Mouse (Mus musculus) neural tube, embryonic 11.5 days (tissue): ENCODE data around the gene Foxp1. TPM values are rescaled to one million over a fixed set of nuclear protein-coding genes. Genes with fewer than 3 reads are reported as not detected.

ENCODE experiments used
- ATAC-seq: fragments of 200-750 bp; cut with Nextera tagmentation; 2 replicates; pipeline ENCODE4 v1.8.0; 2017; ENCODE audit warnings: moderate number of reproducible peaks, mild to moderate bottlenecking, moderate TSS enrichment, moderate library complexity; ENCODE audit not compliant: insufficient read depth, low FRiP score, low TSS enrichment
- DNase-seq: peaks from one replicate; pipeline ENCODE4 v3.0.0-alpha.2; 2015; ENCODE audit warnings: low spot score
- H3K27ac ChIP-seq: fragments of 300-500 bp; sonication (generic); 2 replicates; pipeline ENCODE4 v1.5.1; 2014; ENCODE audit warnings: low read depth, mild to moderate bottlenecking, low read length
- H3K27me3 ChIP-seq: fragments of 300-500 bp; sonication (generic); 2 replicates; pipeline ENCODE4 v1.6.1; 2014; ENCODE audit warnings: mild to moderate bottlenecking, low read length, mixed read lengths; ENCODE audit not compliant: control insufficient read depth, insufficient read depth
- H3K36me3 ChIP-seq: fragments of 300-500 bp; sonication (generic); 2 replicates; pipeline ENCODE4 v1.6.1; 2014; ENCODE audit warnings: mild to moderate bottlenecking, low read length, moderate library complexity, mixed read lengths; ENCODE audit not compliant: control insufficient read depth, insufficient read depth
- H3K4me1 ChIP-seq: fragments of 300-500 bp; sonication (generic); 2 replicates; pipeline ENCODE4 v1.6.1; 2014; ENCODE audit warnings: low read length, mixed read lengths; ENCODE audit not compliant: control insufficient read depth, insufficient read depth
- H3K4me2 ChIP-seq: fragments of 300-500 bp; sonication (generic); 2 replicates; pipeline ENCODE4 v1.6.1; 2014; ENCODE audit warnings: low read depth, mild to moderate bottlenecking, moderate library complexity
- H3K4me3 ChIP-seq: fragments of 300-500 bp; sonication (generic); 2 replicates; pipeline ENCODE4 v1.5.1; 2014; ENCODE audit warnings: low read depth, low read length
- H3K9ac ChIP-seq: fragments of 300-500 bp; sonication (generic); 2 replicates; pipeline ENCODE4 v1.6.1; 2014; ENCODE audit warnings: mild to moderate bottlenecking, low read length
- H3K9me3 ChIP-seq: fragments of 300-500 bp; sonication (generic); 2 replicates; pipeline ENCODE4 v1.6.1; 2016; ENCODE audit warnings: low read length; ENCODE audit not compliant: control insufficient read depth
- WGBS: fragments of 180-500 bp; shearing (Covaris S2); extraction: QIAGEN DNeasy Blood & Tissue Kit; methylation state at CpG from one replicate; pipeline ENCODE4 v1.1.7; 2014; 5-methylcytosine and 5-hydroxymethylcytosine counted together
- polyA plus RNA-seq: library from polyadenylated mRNA; unstranded; fragments of >200 nt; fragmentation: Nextera tagmentation; extraction: Ambion mirVana; gene quantifications from 2 replicates; pipeline ENCODE4 v1.2.1, GENCODE M21; 2014

Foxp1 gene
- polyA plus RNA-seq, 1 experiment from 2014 or later: 116 TPM

DNA sequence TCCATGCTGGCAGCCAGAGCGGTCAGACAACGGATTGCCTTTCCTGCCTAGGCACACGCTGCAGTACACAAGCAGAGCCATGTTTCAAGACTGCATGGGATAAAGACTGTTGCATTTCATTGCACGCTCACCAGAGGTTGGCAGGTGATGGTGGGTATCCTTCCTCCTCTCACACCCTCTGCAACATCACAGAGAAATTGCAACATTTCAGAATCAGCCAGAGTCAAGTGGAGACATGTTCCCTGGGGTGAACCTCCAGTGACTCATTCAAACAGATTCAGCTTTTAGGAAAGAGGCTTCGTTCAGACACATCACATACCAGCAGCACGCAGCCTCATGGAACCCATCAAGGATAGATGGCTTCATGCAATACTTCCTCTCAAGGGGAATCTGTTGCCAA, 130.0 kb downstream of the Foxp1 start:
- Histone ChIP-seq H3K4me3 (no peak overlapping the region), H3K9ac (no peak overlapping the region), H3K9me3 (no peaks in the 10 kb centered on the region), H3K27me3 (no peaks in the 10 kb centered on the region), H3K27ac (no peak overlapping the region), H3K4me1 (0 out of 2 replicates have a peak, but pooled peaks cover 2% of the 10 kb centered on the region), H3K4me2 (no peak overlapping the region), H3K36me3 (no peaks in the 10 kb centered on the region)
- 93% methylated on average over 6 of the region's 6 CpGs for WGBS
- ATAC-seq: no peak
- no peak for DNase-seq

DNA sequence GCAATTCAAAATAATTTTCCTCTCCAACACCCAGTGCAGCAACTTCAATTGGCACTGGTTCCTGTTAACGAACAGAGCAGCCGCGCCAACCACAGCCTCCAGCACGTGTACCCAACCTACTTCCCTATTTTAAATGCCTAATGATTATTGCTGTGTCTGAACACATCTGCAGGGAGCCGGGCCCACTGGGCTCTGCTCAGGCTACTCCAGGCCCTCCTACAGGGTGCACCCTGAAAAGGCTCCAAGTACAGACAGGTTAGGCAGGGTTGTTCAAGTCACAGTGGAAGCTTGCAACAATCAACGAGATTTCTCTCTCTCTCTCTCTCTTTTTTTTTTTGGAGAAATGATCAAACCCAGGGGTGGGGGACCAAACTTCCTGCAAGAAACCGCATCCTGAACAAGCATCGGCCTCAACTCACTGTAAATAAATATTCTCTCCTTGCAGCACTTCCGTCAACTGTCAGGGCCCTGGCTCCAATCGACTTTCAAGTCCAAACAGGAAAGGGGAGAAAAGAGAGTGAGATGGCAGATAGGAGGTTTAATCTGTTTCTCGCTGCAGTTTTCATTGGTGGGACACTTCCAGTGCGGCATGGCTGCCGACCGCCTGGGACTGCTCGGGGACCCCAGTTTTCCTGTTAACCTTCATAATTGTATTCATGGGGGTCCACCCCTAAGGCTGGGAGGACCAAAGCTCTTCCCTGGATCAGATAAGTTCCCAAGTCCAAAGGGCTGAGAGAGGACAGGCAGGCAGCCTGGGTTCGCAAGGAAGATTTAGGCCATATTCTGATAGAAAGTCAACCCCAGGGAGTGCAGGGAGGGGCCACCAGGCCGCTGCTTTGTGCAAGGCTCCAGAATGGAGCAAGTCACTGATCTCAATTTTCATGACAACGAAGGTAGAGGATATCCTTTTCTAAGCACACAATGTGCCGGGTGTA, 133.5 kb downstream of the Foxp1 start:
- no peaks in the 10 kb centered on the region for H3K27me3 ChIP-seq
- no peak overlapping the region for H3K4me3 ChIP-seq
- no peaks in the 10 kb centered on the region; the same call in 1 of the 2 replicates for H3K36me3 ChIP-seq
- H3K9me3 ChIP-seq: no peaks in the 10 kb centered on the region
- no peak overlapping the region for H3K9ac ChIP-seq
- no peak overlapping the region for H3K27ac ChIP-seq
- WGBS: 83% methylated on average over 19 of the region's 19 CpGs
- DNase-seq (no peak), ATAC-seq (no peak)
- H3K4me2 ChIP-seq: no peak overlapping the region
- peaks cover 2% of the 10 kb centered on the region; the same call in 1 of the 2 replicates for H3K4me1 ChIP-seq

DNA sequence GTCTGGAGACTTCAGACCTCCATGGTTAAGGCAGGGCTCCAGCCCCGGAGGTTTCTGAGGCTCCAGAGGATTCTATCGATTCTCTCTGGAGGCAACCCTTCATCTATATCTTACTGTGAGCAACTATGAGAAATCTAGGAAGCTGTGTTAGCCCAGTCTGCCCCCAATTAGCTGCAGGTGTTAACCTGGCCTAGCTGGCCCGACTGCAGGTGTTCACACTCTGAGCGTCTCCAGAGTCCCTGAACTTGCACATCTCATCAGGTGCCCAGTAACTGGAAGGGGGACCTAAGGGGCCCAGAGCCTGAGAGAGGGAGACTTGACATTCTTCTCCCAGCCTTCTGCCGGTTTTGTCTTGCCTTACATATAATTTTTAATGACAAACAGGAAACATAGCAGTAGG, 134.5 kb downstream of the Foxp1 start:
- Histone ChIP-seq H3K4me3 (no peak overlapping the region), H3K9me3 (no peaks in the 10 kb centered on the region), H3K4me1 (peaks cover 2% of the 10 kb centered on the region; the same call in 1 of the 2 replicates), H3K36me3 (no peaks in the 10 kb centered on the region; the same call in 1 of the 2 replicates), H3K27ac (no peak overlapping the region), H3K9ac (no peak overlapping the region), H3K27me3 (no peaks in the 10 kb centered on the region), H3K4me2 (no peak overlapping the region)
- DNase-seq (no peak), ATAC-seq (no peak)
- 89% methylated on average over 5 of the region's 5 CpGs for WGBS

DNA sequence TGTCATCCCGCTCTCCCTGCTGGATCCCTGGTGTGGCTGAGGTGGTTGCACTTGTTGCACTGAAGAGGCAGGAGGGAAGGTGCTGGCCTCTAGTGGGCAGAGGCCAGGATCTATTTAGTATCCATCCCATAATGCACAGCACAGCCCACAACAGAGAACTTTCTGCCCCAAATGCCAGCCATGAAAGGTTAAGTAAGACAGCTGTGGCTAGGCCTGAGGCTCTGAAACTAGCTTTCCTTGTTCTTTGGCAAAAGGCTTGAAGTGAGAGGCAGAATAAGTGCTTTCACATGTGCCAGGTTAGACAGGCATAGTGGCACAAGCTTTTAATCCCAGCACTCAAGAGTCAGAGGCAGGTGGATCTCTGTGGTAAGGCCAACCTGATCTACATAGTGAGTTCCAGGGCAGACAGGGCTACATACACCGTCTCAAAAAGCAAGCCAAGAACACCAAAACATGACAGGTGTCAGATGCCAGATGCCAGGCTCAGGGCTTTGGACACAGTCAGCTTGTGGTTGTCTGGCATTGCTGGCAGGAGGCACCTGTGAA, 137.4 kb downstream of the Foxp1 start:
- H3K4me3 ChIP-seq: no peak overlapping the region
- H3K9me3 ChIP-seq: no peaks in the 10 kb centered on the region
- DNase-seq: no peak
- no peaks in the 10 kb centered on the region for H3K27me3 ChIP-seq
- ATAC-seq: no peak
- 82% methylated on average over 2 of the region's 2 CpGs for WGBS
- H3K4me1 ChIP-seq: peaks cover 2% of the 10 kb centered on the region; the same call in 1 of the 2 replicates
- H3K36me3 ChIP-seq: no peaks in the 10 kb centered on the region; the same call in 1 of the 2 replicates
- H3K4me2 ChIP-seq: no peak overlapping the region
- no peak overlapping the region for H3K27ac ChIP-seq
- H3K9ac ChIP-seq: no peak overlapping the region

DNA sequence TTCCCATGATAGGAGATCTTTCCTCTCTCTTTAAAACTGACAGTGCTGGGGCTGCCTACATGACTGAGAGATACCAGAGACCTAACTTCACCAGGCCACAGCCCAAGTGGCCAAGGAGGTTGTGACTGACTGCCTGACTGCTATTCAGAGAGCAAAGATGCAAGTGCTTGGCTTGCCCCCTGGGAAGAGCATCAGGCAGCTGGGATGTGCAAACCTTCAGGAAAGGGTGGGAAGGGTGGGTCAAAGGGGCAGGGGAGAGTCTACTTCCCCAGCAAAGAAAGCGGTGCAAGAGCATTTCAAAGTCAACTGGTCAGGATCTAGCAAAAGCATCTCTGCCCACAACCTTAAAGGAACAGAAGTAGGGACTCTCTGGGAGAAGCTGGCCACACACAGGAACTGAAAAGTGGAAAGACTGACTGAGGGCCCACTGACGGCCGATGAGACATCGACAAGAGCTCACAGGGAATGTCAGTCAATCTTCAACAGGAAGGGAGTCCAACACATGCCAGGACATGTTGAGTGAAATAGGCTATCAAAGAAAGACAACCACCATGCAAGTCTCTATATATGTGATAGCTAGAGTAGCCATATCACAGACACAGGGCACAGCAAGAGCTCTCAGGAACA, 138.6 kb downstream of the Foxp1 start:
- ATAC-seq: no peak
- no peaks in the 10 kb centered on the region; the same call in 1 of the 2 replicates for H3K36me3 ChIP-seq
- 70% methylated on average over 4 of the region's 4 CpGs for WGBS
- no peak overlapping the region for H3K4me3 ChIP-seq
- no peak overlapping the region for H3K4me2 ChIP-seq
- no peak for DNase-seq
- no peaks in the 10 kb centered on the region for H3K9me3 ChIP-seq
- H3K27ac ChIP-seq: no peak overlapping the region
- peaks cover 2% of the 10 kb centered on the region; the same call in 1 of the 2 replicates for H3K4me1 ChIP-seq
- no peak overlapping the region for H3K9ac ChIP-seq
- H3K27me3 ChIP-seq: no peaks in the 10 kb centered on the region

DNA sequence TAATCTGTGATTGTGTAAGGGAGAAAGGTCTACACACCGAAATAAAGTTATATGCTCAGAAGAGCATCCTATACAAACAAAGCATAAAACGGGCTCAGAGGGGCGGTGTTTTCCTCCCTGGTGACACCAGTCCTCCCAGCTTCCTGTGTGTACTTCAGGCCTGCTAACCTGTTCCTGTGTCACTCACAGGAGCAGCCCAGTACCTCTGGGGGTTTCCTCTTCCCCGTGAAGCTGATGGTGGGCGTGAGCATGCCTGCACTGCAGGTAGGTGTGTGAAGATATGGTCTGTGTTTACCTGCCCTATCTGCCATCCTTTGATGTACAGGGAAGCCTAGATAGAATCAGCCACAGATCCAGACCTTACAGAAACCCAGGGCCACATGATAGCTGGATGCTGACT, 142.4 kb downstream of the Foxp1 start:
- no peaks in the 10 kb centered on the region for H3K27me3 ChIP-seq
- no peaks in the 10 kb centered on the region; the same call in 1 of the 2 replicates for H3K4me1 ChIP-seq
- DNase-seq (no peak), ATAC-seq (no peak)
- H3K4me2 ChIP-seq: no peak overlapping the region
- H3K36me3 ChIP-seq: no peaks in the 10 kb centered on the region
- no peak overlapping the region for H3K4me3 ChIP-seq
- WGBS: 89% methylated on average over 5 of the region's 5 CpGs
- no peaks in the 10 kb centered on the region for H3K9me3 ChIP-seq
- no peak overlapping the region for H3K27ac ChIP-seq
- no peak overlapping the region for H3K9ac ChIP-seq

DNA sequence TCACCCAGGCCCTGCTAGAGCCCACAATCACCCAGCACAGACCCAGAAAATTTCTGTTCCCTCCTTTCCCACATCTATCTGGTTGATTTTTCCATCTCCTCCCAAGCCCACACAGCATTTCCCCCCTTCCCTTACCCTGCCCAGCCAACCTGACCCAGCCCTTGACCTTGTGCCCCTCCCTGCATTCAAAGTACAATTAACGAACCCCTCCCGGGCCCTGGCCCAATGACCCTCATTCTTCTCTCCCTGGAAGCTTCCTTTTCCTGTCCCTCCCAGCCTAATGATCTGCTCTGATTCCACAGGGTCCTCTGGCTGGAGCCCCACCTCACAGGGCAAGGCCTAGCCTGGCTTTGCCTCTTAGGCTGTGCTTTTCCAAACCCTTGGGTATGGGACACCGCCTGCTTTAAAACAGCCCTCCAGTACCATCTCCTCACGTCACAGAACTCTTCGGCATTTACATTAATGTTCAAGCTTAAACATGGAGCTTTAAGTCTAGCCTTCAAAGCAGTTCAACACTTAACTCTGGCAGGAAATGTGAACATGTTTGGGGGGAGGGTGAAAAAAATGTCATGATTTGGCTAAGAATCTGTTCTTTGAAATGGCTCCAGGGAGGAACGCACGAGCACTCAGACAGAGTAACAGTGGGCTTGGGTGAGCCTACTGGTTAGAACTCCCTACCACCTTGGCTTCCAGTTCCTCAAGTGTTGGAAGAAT, 143.4 kb downstream of the Foxp1 start:
- Histone ChIP-seq H3K27ac (no peak overlapping the region), H3K36me3 (no peaks in the 10 kb centered on the region)
- WGBS: 72% methylated on average over 7 of the region's 7 CpGs

DNA sequence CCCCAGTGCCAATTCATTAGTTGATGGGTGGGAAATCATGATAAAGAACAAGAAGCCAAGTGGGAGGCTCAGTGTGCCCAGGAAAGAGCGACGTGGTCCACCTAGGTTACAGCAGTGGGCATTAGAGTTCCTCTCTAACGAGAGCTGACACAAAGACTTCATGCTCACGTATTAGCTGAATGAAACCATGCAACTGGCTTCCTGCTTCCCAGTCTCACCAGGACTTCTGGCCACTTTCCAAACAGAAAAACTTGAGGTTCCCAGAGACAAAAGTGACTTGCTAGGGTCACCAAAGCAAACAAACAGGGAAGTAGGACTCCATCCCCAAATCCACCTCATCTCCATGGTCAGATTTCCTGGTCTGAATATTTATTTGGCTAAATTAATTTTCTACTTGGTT, 144.8 kb downstream of the Foxp1 start:
- Histone ChIP-seq H3K9ac (no peak overlapping the region), H3K36me3 (no peaks in the 10 kb centered on the region), H3K27ac (no peak overlapping the region), H3K4me2 (no peak overlapping the region), H3K27me3 (no peaks in the 10 kb centered on the region), H3K4me3 (no peak overlapping the region), H3K9me3 (no peaks in the 10 kb centered on the region), H3K4me1 (peaks cover 3% of the 10 kb centered on the region; the same call in 1 of the 2 replicates)
- 82% methylated on average over 4 of the region's 4 CpGs for WGBS
- ATAC-seq (no peak), DNase-seq (no peak)

More for the DNA sequence above, 143.4 kb downstream of the Foxp1 start:
- Histone ChIP-seq H3K4me3 (no peak overlapping the region), H3K4me2 (no peak overlapping the region), H3K4me1 (peaks cover 3% of the 10 kb centered on the region; the same call in 1 of the 2 replicates), H3K27me3 (no peaks in the 10 kb centered on the region), H3K9me3 (no peaks in the 10 kb centered on the region), H3K9ac (no peak overlapping the region)
- ATAC-seq: no peak
- DNase-seq: no peak
